Mouse (Mus musculus) hindbrain, postnatal 0 days (tissue): ENCODE measurements around the gene Slc29a1. TPM values are rescaled to one million over a fixed set of nuclear protein-coding genes. Genes with fewer than 3 reads are reported as not detected.

ENCODE experiments used
- ATAC-seq: fragments of 200-750 bp; cut with Nextera tagmentation; 2 replicates; pipeline ENCODE4 v1.8.0; 2017; ENCODE audit warnings: mild to moderate bottlenecking, moderate TSS enrichment, moderate library complexity
- DNase-seq: peaks from one replicate; pipeline ENCODE4 v3.0.0-alpha.2; 2015; ENCODE audit warnings: low spot score
- H3K27ac ChIP-seq: fragments of 300-500 bp; sonication (generic); 2 replicates; pipeline ENCODE4 v1.5.1; 2014; ENCODE audit warnings: mild to moderate bottlenecking
- H3K27me3 ChIP-seq: fragments of 300-500 bp; sonication (generic); 2 replicates; pipeline ENCODE4 v1.6.1; 2014; ENCODE audit warnings: low read length, mixed read lengths; ENCODE audit not compliant: insufficient read depth
- H3K36me3 ChIP-seq: fragments of 300-500 bp; sonication (generic); 2 replicates; pipeline ENCODE4 v1.6.1; 2014; ENCODE audit warnings: low read length, mixed read lengths; ENCODE audit not compliant: insufficient read depth
- H3K4me1 ChIP-seq: fragments of 300-500 bp; sonication (generic); 2 replicates; pipeline ENCODE4 v1.6.1; 2014; ENCODE audit warnings: antibody characterized with exemption, low read length, mixed read lengths; ENCODE audit not compliant: insufficient read depth
- H3K4me2 ChIP-seq: fragments of 300-500 bp; sonication (generic); 2 replicates; pipeline ENCODE4 v1.6.1; 2014; ENCODE audit warnings: low read depth, mild to moderate bottlenecking, low read length, moderate library complexity, mixed read lengths
- H3K4me3 ChIP-seq: fragments of 300-500 bp; sonication (generic); 2 replicates; pipeline ENCODE4 v1.5.1; 2014; ENCODE audit warnings: low read length
- H3K9ac ChIP-seq: fragments of 300-500 bp; sonication (generic); replicated peaks from 2 replicates; pipeline ENCODE4 v1.6.1; 2014; ENCODE audit warnings: mild to moderate bottlenecking, low read length, moderate library complexity, mixed read lengths
- H3K9me3 ChIP-seq: fragments of 300-500 bp; sonication (generic); 2 replicates; pipeline ENCODE4 v1.6.1; 2016; ENCODE audit warnings: low read length, mixed read lengths
- CTCF ChIP-seq: IDR thresholded peaks from 2 replicates; pipeline ENCODE4 v1.5.1; 2016; ENCODE audit warnings: antibody characterized with exemption, control low read depth, low read depth
- WGBS: fragments of 180-500 bp; shearing (Covaris S2); extraction: QIAGEN DNeasy Blood & Tissue Kit; methylation state at CpG from one replicate; pipeline ENCODE4 v1.1.7; 2014; 5-methylcytosine and 5-hydroxymethylcytosine counted together
- polyA plus RNA-seq: library from polyadenylated mRNA; unstranded; fragments of >200 nt; fragmentation: Nextera tagmentation; extraction: Ambion mirVana; gene quantifications from 2 replicates; pipeline ENCODE4 v1.2.1, GENCODE M21; 2015
- total RNA-seq: library from RNA; depleted of rRNA; stranded (reverse); fragments of >200 nt; gene quantifications from 2 replicates; pipeline ENCODE4 v1.2.3, GENCODE M21; 2014; rRNA removed

Gene Slc29a1
- total and polyA plus RNA-seq, 2 experiments from 2014 or later = 60.6 to 170 TPM

- Histone ChIP-seq H3K4me1 (peaks cover 2% of the 10 kb centered on the region; the same call in 1 of the 2 replicates), H3K9ac (no peak overlapping the region), H3K27me3 (peaks cover 7% of the 10 kb centered on the region; the same call in 1 of the 2 replicates), H3K36me3 (0 out of 2 replicates have a peak, but pooled peaks cover 2% of the 10 kb centered on the region), H3K27ac (peak overlapping the region; percentile 20; the same call in 1 of the 2 replicates), H3K4me2 (no peak overlapping the region), H3K4me3 (no peak overlapping the region), H3K9me3 (no peaks in the 10 kb centered on the region)
- no peak for ATAC-seq
- TF ChIP-seq CTCF = no peak
- no peak for DNase-seq
- 35% methylated on average over 1 of the region's 1 CpGs for WGBS
These were observed 56.3 kb downstream of the Slc29a1 start for GRCm38 (mm10) chr17:45543115-45543514.

DNA sequence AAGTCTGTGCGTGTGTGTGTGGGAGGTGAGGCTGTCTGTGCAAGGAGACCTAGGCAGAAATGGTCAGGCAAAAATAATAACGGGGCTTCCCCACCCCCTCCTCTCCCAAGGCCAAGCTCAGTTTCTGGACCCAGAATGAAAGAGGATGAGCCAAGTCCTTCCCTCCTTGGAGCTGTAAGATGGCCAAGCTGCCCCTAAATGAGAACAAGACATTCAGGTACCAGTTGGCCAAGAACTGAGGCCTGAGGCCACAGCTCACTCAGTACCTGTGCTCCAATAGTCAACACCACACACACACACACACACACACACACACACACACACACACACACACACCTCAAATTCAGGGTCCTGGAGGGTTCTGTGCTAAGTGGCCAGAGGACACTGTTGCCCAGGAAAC lies 56.7 kb downstream of the Slc29a1 start:
- TF ChIP-seq CTCF = no peak
- H3K27me3 ChIP-seq = peaks cover 7% of the 10 kb centered on the region; the same call in 1 of the 2 replicates

DNA sequence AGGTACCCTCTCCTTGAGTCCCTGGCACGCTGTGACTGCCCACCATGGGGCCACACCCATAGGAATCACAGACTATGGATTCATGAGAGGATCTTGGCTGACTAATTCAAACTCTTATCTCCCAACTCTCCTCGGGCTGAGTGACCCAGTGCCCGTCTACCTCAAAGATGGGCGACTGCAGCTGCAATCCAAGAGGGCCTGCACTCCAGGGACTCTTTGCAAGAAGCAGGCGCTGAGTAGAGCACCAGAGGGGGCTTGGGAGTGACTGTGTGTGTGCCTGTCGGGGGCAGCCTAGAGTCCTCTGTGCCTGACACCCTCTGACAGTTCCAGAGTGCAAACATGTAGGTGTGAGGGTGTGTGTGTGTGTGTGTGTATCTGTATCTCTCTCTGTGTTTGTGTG lies 57.3 kb downstream of the Slc29a1 start:
- 36% methylated on average over 6 of the region's 6 CpGs for WGBS
- no peak for TF ChIP-seq CTCF
- Histone ChIP-seq H3K27ac (no peak overlapping the region; the same call in 1 of the 2 replicates), H3K9me3 (no peaks in the 10 kb centered on the region), H3K4me1 (peaks cover 2% of the 10 kb centered on the region; the same call in 1 of the 2 replicates), H3K4me3 (no peak overlapping the region), H3K27me3 (peaks cover 7% of the 10 kb centered on the region; the same call in 1 of the 2 replicates), H3K9ac (no peak overlapping the region), H3K36me3 (0 out of 2 replicates have a peak, but pooled peaks cover 2% of the 10 kb centered on the region), H3K4me2 (no peak overlapping the region)
- DNase-seq (no peak), ATAC-seq (no peak)

More for the DNA sequence above, 56.7 kb downstream of the Slc29a1 start:
- H3K4me1 ChIP-seq = peaks cover 2% of the 10 kb centered on the region; the same call in 1 of the 2 replicates
- H3K36me3 ChIP-seq = 0 out of 2 replicates have a peak, but pooled peaks cover 2% of the 10 kb centered on the region
- no peak overlapping the region for H3K27ac ChIP-seq
- H3K9me3 ChIP-seq = no peaks in the 10 kb centered on the region
- H3K4me3 ChIP-seq = no peak overlapping the region
- ATAC-seq = no peak
- DNase-seq = no peak
- 59% methylated on average over 2 of the region's 2 CpGs for WGBS
- H3K4me2 ChIP-seq = no peak overlapping the region
- no peak overlapping the region for H3K9ac ChIP-seq

DNA sequence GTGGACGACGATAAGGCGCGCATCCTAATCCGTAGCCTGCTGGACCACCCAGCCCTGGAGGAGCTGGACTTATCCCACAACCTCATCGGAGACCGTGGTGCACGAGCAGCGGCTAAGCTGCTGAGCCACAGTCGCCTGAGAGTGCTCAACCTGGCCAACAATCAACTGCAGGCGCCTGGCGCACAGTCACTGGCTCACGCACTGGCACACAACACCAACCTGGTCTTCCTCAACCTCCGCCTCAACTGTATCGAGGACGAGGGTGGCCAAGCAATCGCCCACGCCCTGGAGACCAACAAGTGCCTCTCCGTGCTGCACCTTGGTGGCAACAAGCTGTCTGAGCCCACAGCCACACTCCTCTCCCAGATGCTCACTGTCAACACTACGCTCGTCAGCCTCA lies 59.7 kb downstream of the Slc29a1 start:
- ATAC-seq (no peak), DNase-seq (no peak)
- 78% methylated on average over 21 of the region's 21 CpGs for WGBS
- H3K4me1 ChIP-seq = 0 out of 2 replicates have a peak, but pooled peaks cover 2% of the 10 kb centered on the region
- no peak overlapping the region for H3K27ac ChIP-seq
- H3K9ac ChIP-seq = no peak overlapping the region
- no peaks in the 10 kb centered on the region for H3K36me3 ChIP-seq
- H3K4me3 ChIP-seq = no peak overlapping the region
- H3K9me3 ChIP-seq = no peaks in the 10 kb centered on the region
- TF ChIP-seq CTCF = no peak
- H3K27me3 ChIP-seq = no peaks in the 10 kb centered on the region
- no peak overlapping the region for H3K4me2 ChIP-seq

GRCm38 (mm10) chr17:45538394-45538793 lies 61.0 kb downstream of the Slc29a1 start:
- Histone ChIP-seq H3K36me3 (no peaks in the 10 kb centered on the region), H3K9me3 (no peaks in the 10 kb centered on the region), H3K4me3 (no peak overlapping the region), H3K27me3 (no peaks in the 10 kb centered on the region), H3K4me1 (0 out of 2 replicates have a peak, but pooled peaks cover 2% of the 10 kb centered on the region), H3K27ac (no peak overlapping the region), H3K4me2 (no peak overlapping the region), H3K9ac (no peak overlapping the region)
- no peak for TF ChIP-seq CTCF
- ATAC-seq (no peak), DNase-seq (no peak)
- WGBS = 52% methylated on average over 4 of the region's 4 CpGs

DNA sequence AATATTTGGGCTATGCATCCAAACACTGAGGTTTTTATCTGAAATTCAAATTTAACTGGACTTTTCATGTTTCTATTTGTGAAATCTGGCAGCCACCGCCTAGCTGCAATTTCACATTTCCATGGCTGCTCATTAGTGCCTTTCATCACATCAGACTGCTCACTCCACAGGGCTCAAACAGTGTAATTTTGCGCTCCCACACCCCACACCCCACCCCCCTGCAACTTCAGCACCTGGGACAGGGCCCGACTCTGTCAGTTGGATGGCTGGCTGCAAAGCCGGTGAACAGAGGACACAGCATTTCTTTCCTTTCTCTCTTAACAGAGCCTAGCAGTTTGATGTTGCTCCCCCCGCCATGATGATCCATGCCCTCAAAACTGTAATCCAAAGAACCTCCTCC lies 63.1 kb downstream of the Slc29a1 start:
- Histone ChIP-seq H3K4me3 (no peak overlapping the region), H3K9me3 (no peaks in the 10 kb centered on the region), H3K27me3 (no peaks in the 10 kb centered on the region), H3K4me2 (no peak overlapping the region), H3K27ac (no peak overlapping the region), H3K9ac (no peak overlapping the region), H3K36me3 (no peaks in the 10 kb centered on the region), H3K4me1 (no peaks in the 10 kb centered on the region)
- no peak for TF ChIP-seq CTCF
- ATAC-seq = no peak
- WGBS = 19% methylated on average over 5 of the region's 5 CpGs
- DNase-seq = no peak

Other genes starting within 250 kb of the Slc29a1 start
- gene Cdc5l, start 165.9 kb downstream of the Slc29a1 start, total RNA-seq = 21.5 and 38.1 TPM in 2 replicates
- gene Cdc5l, start 165.9 kb downstream of the Slc29a1 start, polyA plus RNA-seq = 54.2 and 57.7 TPM in 2 replicates
- gene Spats1, start 124.2 kb downstream of the Slc29a1 start, total RNA-seq = 0.29 and 4.2 TPM in 2 replicates
- 2.9 and 3.5 TPM in 2 replicates for gene Spats1, start 124.2 kb downstream of the Slc29a1 start, polyA plus RNA-seq
- gene Aars2, start 92.8 kb downstream of the Slc29a1 start, total RNA-seq = 28.5 and 34.5 TPM in 2 replicates
- 14.2 and 15.7 TPM in 2 replicates for gene Aars2, start 92.8 kb downstream of the Slc29a1 start, polyA plus RNA-seq
- 0.58 and 1.5 TPM in 2 replicates for gene Tcte1, start 76.2 kb downstream of the Slc29a1 start, total RNA-seq
- gene Tcte1, start 76.2 kb downstream of the Slc29a1 start, polyA plus RNA-seq = 3.9 and 4.3 TPM in 2 replicates
- 107 and 114 TPM in 2 replicates for gene Tmem151b, start 49.9 kb downstream of the Slc29a1 start, total RNA-seq
- 29.5 and 29.8 TPM in 2 replicates for gene Tmem151b, start 49.9 kb downstream of the Slc29a1 start, polyA plus RNA-seq
- gene Nfkbie, start 43.9 kb downstream of the Slc29a1 start, total RNA-seq = 7.7 and 9.2 TPM in 2 replicates
- 5.2 and 6.0 TPM in 2 replicates for gene Nfkbie, start 43.9 kb downstream of the Slc29a1 start, polyA plus RNA-seq
- gene Slc35b2, start 35.7 kb downstream of the Slc29a1 start, total RNA-seq = 105 and 139 TPM in 2 replicates
- gene Slc35b2, start 35.7 kb downstream of the Slc29a1 start, polyA plus RNA-seq = 90.3 and 94.0 TPM in 2 replicates
- gene Hsp90ab1, start 26.3 kb downstream of the Slc29a1 start, total RNA-seq = 982 and 1,365 TPM in 2 replicates
- gene Hsp90ab1, start 26.3 kb downstream of the Slc29a1 start, polyA plus RNA-seq = 1,472 and 1,504 TPM in 2 replicates
- gene Mymx, start 2.5 kb upstream of the Slc29a1 start, total RNA-seq = not detected in 2 replicates
- not detected in 2 replicates for gene Mymx, start 2.5 kb upstream of the Slc29a1 start, polyA plus RNA-seq
- 0.42 and 1.8 TPM in 2 replicates for gene Capn11, start 59.7 kb upstream of the Slc29a1 start, total RNA-seq
- 0.14 and 2.0 TPM in 2 replicates for gene Capn11, start 59.7 kb upstream of the Slc29a1 start, polyA plus RNA-seq
- 41.3 and 58.7 TPM in 2 replicates for gene Mrpl14, start 86.7 kb upstream of the Slc29a1 start, total RNA-seq
- gene Mrpl14, start 86.7 kb upstream of the Slc29a1 start, polyA plus RNA-seq = 117 and 119 TPM in 2 replicates
- gene Tmem63b, start 87.3 kb upstream of the Slc29a1 start, total RNA-seq = 241 and 252 TPM in 2 replicates
- gene Tmem63b, start 87.3 kb upstream of the Slc29a1 start, polyA plus RNA-seq = 123 and 139 TPM in 2 replicates
- not detected in 2 replicates for gene 1600014C23Rik, start 134.2 kb upstream of the Slc29a1 start, total RNA-seq
- gene 1600014C23Rik, start 134.2 kb upstream of the Slc29a1 start, polyA plus RNA-seq = 0.51 and 0.64 TPM in 2 replicates